Mouse (Mus musculus) cortical plate, adult 2 months (tissue): ENCODE results near the gene Hoxd8. TPM values are rescaled to one million over a fixed set of nuclear protein-coding genes. Genes with fewer than 3 reads are reported as not detected.

ENCODE experiments used
- H3K27ac ChIP-seq: fragments of 200-500 bp; 2 replicates; pipeline ENCODE4 v1.5.1; 2012; ENCODE audit warnings: low read length, control low read depth, inconsistent platforms; ENCODE audit not compliant: insufficient read depth
- H3K4me1 ChIP-seq: fragments of 200-500 bp; 2 replicates; pipeline ENCODE4 v1.6.1; 2011; ENCODE audit warnings: low read length; ENCODE audit not compliant: control insufficient read depth, insufficient read depth
- H3K4me3 ChIP-seq: fragments of 200-500 bp; 2 replicates; pipeline ENCODE4 v1.5.1; 2011; ENCODE audit warnings: mild to moderate bottlenecking, low read length, control low read depth; ENCODE audit not compliant: insufficient read depth
- CTCF ChIP-seq: fragments of 200-500 bp; IDR thresholded peaks from 2 replicates; pipeline ENCODE4 v1.5.1; 2011; ENCODE audit warnings: mild to moderate bottlenecking, control low read depth, low read length; ENCODE audit not compliant: insufficient read depth; ENCODE audit errors: extremely low read depth
- POLR2A ChIP-seq: fragments of 200-500 bp; IDR thresholded peaks from 2 replicates; pipeline ENCODE4 v1.6.1; 2011; ENCODE audit warnings: mild to moderate bottlenecking, low read length, control low read depth; ENCODE audit not compliant: insufficient read depth; ENCODE audit errors: extremely low read depth
- polyA plus RNA-seq: library from polyadenylated mRNA; depleted of rRNA; stranded (reverse); fragments of >200 nt; gene quantifications from 2 replicates; pipeline ENCODE4 v1.2.3, GENCODE M21; 2012

The Hoxd8 gene
- polyA plus RNA-seq, 1 experiment, result not detected

GRCm38 (mm10) chr2:74691995-74692807 lies 12.2 kb upstream of the Hoxd8 start:
- H3K4me3 ChIP-seq, result no peak overlapping the region
- no peaks in the 10 kb centered on the region for H3K4me1 ChIP-seq
- TF ChIP-seq POLR2A, result no peak
- no peak for TF ChIP-seq CTCF
- H3K27ac ChIP-seq, result no peak overlapping the region

GRCm38 (mm10) chr2:74692808-74693431 lies 11.5 kb upstream of the Hoxd8 start:
- H3K4me3 ChIP-seq, result no peak overlapping the region
- no peak overlapping the region for H3K27ac ChIP-seq
- TF ChIP-seq POLR2A (no peak), CTCF (no peak)
- no peaks in the 10 kb centered on the region for H3K4me1 ChIP-seq

- H3K27ac ChIP-seq, result no peak overlapping the region
- no peak for TF ChIP-seq POLR2A
- TF ChIP-seq CTCF, result no peak
- H3K4me1 ChIP-seq, result no peaks in the 10 kb centered on the region
- no peak overlapping the region for H3K4me3 ChIP-seq
These were observed 11.0 kb upstream of the Hoxd8 start for GRCm38 (mm10) chr2:74693432-74693827.

GRCm38 (mm10) chr2:74694066-74694465 lies 10.3 kb upstream of the Hoxd8 start:
- no peaks in the 10 kb centered on the region for H3K4me1 ChIP-seq
- no peak overlapping the region for H3K27ac ChIP-seq
- H3K4me3 ChIP-seq, result no peak overlapping the region
- TF ChIP-seq CTCF, result no peak
- TF ChIP-seq POLR2A, result no peak

- TF ChIP-seq POLR2A, result no peak
- no peak for TF ChIP-seq CTCF
- Histone ChIP-seq H3K4me3 (no peak overlapping the region), H3K27ac (no peak overlapping the region), H3K4me1 (no peaks in the 10 kb centered on the region)
These were observed 9.0 kb upstream of the Hoxd8 start for GRCm38 (mm10) chr2:74695383-74695782.

- Histone ChIP-seq H3K27ac (no peak overlapping the region), H3K4me1 (no peaks in the 10 kb centered on the region), H3K4me3 (no peak overlapping the region)
- no peak for TF ChIP-seq CTCF
- no peak for TF ChIP-seq POLR2A
These were observed 8.5 kb upstream of the Hoxd8 start for GRCm38 (mm10) chr2:74695813-74696430.

- TF ChIP-seq POLR2A (no peak), CTCF (no peak)
- Histone ChIP-seq H3K4me3 (no peak overlapping the region), H3K27ac (no peak overlapping the region), H3K4me1 (no peaks in the 10 kb centered on the region)
These were observed 7.7 kb upstream of the Hoxd8 start for GRCm38 (mm10) chr2:74696442-74697335.

DNA sequence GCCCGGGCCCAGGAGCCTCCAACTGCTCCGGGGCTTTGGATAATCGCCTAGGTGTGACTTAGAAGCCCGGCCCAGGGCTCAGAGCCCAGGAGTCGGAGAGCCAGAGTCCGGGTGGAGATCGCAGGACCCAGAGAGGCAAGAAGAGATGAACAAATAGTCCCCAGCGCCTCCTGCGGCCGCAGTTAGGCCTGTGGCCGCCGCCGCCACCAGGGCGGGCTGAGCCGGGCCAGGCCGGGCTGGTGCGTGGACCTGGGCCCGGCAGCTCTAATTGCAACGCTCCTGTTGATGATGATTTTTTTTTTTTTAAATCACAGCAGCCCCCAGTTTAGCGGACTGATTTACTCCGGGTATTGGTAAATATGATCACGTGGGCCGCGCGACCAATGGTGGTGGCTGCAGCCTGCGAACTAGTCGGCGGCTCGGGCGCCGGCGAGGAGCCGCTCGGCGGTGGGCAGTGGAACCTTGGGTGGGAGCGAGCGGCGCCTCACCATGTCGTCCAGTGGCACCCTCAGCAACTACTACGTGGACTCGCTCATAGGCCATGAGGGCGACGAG lies 6.8 kb upstream of the Hoxd8 start, which contains the start of gene Hoxd9:
Gene Hoxd9 (plus strand): TSS at position 161 of the 555 bp plus-strand sequence.
- TF ChIP-seq POLR2A (no peak), CTCF (no peak)
- Histone ChIP-seq H3K27ac (no peak within 1 kb of the TSS), H3K4me1 (no peaks in the 10 kb centered on the region), H3K4me3 (no peak within 1 kb of the TSS)
